Mouse (Mus musculus) embryonic fibroblast, embryonic 13.5 days (primary cell): ENCODE data around the gene Scin. TPM values are rescaled to one million over a fixed set of nuclear protein-coding genes. Genes with fewer than 3 reads are reported as not detected.
A peak's percentile ranks its signal among the peaks of the same experiment; 100 is the strongest.
"Not testable (repeated sequence)": the region's sequence is repeated elsewhere in the genome, so short reads cannot be mapped to it uniquely, and the experiment has no call there.

Experiments
- H3K27ac ChIP-seq: 2 replicates; pipeline ENCODE4 v1.5.1; 2012; ENCODE audit warnings: low read length, control low read depth, inconsistent platforms; ENCODE audit not compliant: insufficient read depth
- H3K4me1 ChIP-seq: 2 replicates; pipeline ENCODE4 v1.6.1; 2011; ENCODE audit warnings: low read length; ENCODE audit not compliant: control insufficient read depth, insufficient read depth
- H3K4me3 ChIP-seq: 2 replicates; pipeline ENCODE4 v1.5.1; 2011; ENCODE audit warnings: mild to moderate bottlenecking, control low read depth, low read length; ENCODE audit not compliant: insufficient read depth
- CTCF ChIP-seq: IDR thresholded peaks from 2 replicates; pipeline ENCODE4 v1.5.1; 2011; ENCODE audit warnings: mild to moderate bottlenecking, control low read depth, low read length, moderate library complexity, borderline replicate concordance; ENCODE audit not compliant: insufficient read depth
- POLR2A ChIP-seq: IDR thresholded peaks from 2 replicates; pipeline ENCODE4 v1.6.1; 2011; ENCODE audit warnings: low read depth, mild to moderate bottlenecking, control low read depth, low read length, moderate library complexity
- polyA plus RNA-seq: library from polyadenylated mRNA; stranded (reverse); fragments of >200 nt; gene quantifications from 2 replicates; pipeline ENCODE4 v1.2.4, GENCODE M21; 2011; ENCODE audit warnings: low read depth; ENCODE audit not compliant: missing spikeins, insufficient read length

The Scin gene
- polyA plus RNA-seq, result 0.26 TPM in 1 of 2 replicates, not detected in the other

GRCm38 (mm10) chr12:40133573-40134271 lies at the start of gene Scin:
Gene Scin (minus strand): TSS chr12:40134228.
- TF ChIP-seq CTCF, result no peak
- no peak for TF ChIP-seq POLR2A
- Histone ChIP-seq H3K4me1 (no peaks in the 10 kb centered on the region), H3K4me3 (peak within 1 kb of the TSS; percentile 12), H3K27ac (no peak within 1 kb of the TSS)

GRCm38 (mm10) chr12:40177089-40177488 lies 43.1 kb upstream of the Scin start:
- Histone ChIP-seq H3K27ac (no peak overlapping the region), H3K4me3 (no peak overlapping the region), H3K4me1 (no peaks in the 10 kb centered on the region)
- TF ChIP-seq CTCF, result no peak
- TF ChIP-seq POLR2A, result no peak

GRCm38 (mm10) chr12:40176158-40176557 lies 42.1 kb upstream of the Scin start:
- Histone ChIP-seq H3K27ac (no peak overlapping the region), H3K4me3 (no peak overlapping the region), H3K4me1 (no peaks in the 10 kb centered on the region)
- TF ChIP-seq CTCF (no peak), POLR2A (no peak)

- H3K4me3 ChIP-seq, H3K4me1 ChIP-seq, H3K27ac ChIP-seq: not testable (repeated sequence)
Observed at GRCm38 (mm10) chr12:40175171-40175570, 41.1 kb upstream of the Scin start.

- no peak for TF ChIP-seq POLR2A
- no peak for TF ChIP-seq CTCF
- Histone ChIP-seq H3K4me1 (no peaks in the 10 kb centered on the region), H3K4me3 (no peak overlapping the region), H3K27ac (no peak overlapping the region)
Observed at GRCm38 (mm10) chr12:40171637-40172036, 37.6 kb upstream of the Scin start.

- Histone ChIP-seq H3K4me1 (no peaks in the 10 kb centered on the region), H3K27ac (no peak overlapping the region), H3K4me3 (no peak overlapping the region)
- no peak for TF ChIP-seq CTCF
- no peak for TF ChIP-seq POLR2A
Observed at GRCm38 (mm10) chr12:40169675-40170074, 35.6 kb upstream of the Scin start.

GRCm38 (mm10) chr12:40164621-40165020 lies 30.6 kb upstream of the Scin start:
- Histone ChIP-seq H3K4me1 (no peaks in the 10 kb centered on the region), H3K27ac (no peak overlapping the region), H3K4me3 (no peak overlapping the region)
- TF ChIP-seq POLR2A (no peak), CTCF (no peak)

GRCm38 (mm10) chr12:40160777-40161176 lies 26.7 kb upstream of the Scin start:
- TF ChIP-seq CTCF, result no peak
- TF ChIP-seq POLR2A, result no peak

GRCm38 (mm10) chr12:40154188-40154587 lies 20.2 kb upstream of the Scin start:
- TF ChIP-seq POLR2A (no peak), CTCF (no peak)
- Histone ChIP-seq H3K4me1 (no peaks in the 10 kb centered on the region), H3K27ac (no peak overlapping the region), H3K4me3 (no peak overlapping the region)

More at GRCm38 (mm10) chr12:40160777-40161176, 26.7 kb upstream of the Scin start:
- Histone ChIP-seq H3K4me1 (no peaks in the 10 kb centered on the region), H3K27ac (no peak overlapping the region), H3K4me3 (no peak overlapping the region)

GRCm38 (mm10) chr12:40152353-40153069 lies 18.5 kb upstream of the Scin start:
- H3K4me1 ChIP-seq, result no peaks in the 10 kb centered on the region
- TF ChIP-seq CTCF, result no peak
- TF ChIP-seq POLR2A, result no peak
- H3K27ac ChIP-seq, result no peak overlapping the region
- H3K4me3 ChIP-seq, result no peak overlapping the region
